Mouse (Mus musculus): Measurements from ENCODE around the gene Il24. TPM values are rescaled to one million over a fixed set of nuclear protein-coding genes. Genes with fewer than 3 reads are reported as not detected.
A peak's percentile ranks its signal among the peaks of the same experiment; 100 is the strongest.

Gene Il24
- not detected in 2 replicates for polyA plus RNA-seq (2012; rRNA removed)

- no peak for DNase-seq (ENCODE audit: extremely low spot score in 1 of 2, low spot score in 1 of 2)
Observed at GRCm38 (mm10) chr1:130887354-130887753, at the start of gene Il24. Gene Il24 (minus strand): TSS chr1:130887454.

GRCm38 (mm10) chr1:130936351-130936750, 49.1 kb upstream of the Il24 start:
- DNase-seq (ENCODE audit: extremely low spot score in 1 of 2, low spot score in 1 of 2): no peak

DNA sequence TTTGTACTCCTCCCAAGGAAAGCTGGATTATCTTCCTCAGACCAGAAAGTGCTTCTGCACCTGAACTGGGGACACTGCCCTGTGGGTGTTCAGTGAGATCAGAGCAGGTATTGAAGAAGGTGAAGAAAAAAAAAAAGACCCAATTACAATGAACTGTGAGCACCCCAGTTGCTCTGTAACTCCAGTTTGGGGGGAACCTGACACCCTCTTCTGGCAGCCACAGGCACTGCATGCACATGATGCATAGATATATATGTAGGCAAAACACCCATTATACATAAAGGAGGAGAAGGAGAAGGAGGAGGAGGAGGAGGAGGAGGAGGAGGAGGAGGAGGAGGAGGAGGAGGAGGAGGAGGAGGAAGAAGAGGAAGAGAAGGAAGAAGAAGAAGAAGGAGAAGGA, 39.2 kb upstream of the Il24 start:
- DNase-seq (ENCODE audit: extremely low spot score in 1 of 2, low spot score in 1 of 2): no peak

- no peak for DNase-seq (ENCODE audit: extremely low spot score in 1 of 2, low spot score in 1 of 2)
Observed at GRCm38 (mm10) chr1:130918323-130918980, 31.2 kb upstream of the Il24 start.

DNA sequence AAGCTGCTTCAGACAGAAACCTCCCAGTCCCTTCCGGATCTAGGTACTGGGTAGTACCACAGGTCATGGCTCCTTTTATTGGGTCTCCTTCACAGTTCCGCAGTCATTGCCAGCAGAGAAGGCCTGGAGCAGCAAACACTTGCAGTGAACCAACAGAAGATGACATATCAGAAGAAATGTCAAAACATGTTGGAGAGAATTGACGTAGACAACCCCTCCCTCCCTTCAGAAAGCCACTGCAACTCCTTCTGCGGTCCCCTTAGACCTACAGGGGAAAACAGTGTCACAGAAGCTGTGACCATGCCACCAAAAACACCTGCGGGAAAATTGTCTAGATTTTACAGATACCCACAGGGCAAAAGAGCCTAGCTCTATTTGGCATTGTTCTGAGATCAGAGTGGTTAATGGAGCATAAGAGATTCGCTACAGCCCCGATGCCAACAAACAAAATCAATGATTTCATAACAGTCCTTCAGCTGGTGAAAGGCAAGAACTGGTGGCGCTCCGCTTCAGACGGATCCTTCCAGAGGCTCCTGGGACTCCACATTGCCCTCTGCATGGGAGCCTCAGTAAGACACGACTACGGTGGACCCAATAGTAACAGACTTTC, 24.3 kb upstream of the Il24 start, which contains the start of gene Il20:
Il20 (minus strand) TSS at position 51 of the 610 bp plus-strand sequence.
- no peak for DNase-seq (ENCODE audit: extremely low spot score in 1 of 2, low spot score in 1 of 2)

GRCm38 (mm10) chr1:130902505-130902904, 15.3 kb upstream of the Il24 start:
- DNase-seq (ENCODE audit: extremely low spot score in 1 of 2, low spot score in 1 of 2): no peak

DNA sequence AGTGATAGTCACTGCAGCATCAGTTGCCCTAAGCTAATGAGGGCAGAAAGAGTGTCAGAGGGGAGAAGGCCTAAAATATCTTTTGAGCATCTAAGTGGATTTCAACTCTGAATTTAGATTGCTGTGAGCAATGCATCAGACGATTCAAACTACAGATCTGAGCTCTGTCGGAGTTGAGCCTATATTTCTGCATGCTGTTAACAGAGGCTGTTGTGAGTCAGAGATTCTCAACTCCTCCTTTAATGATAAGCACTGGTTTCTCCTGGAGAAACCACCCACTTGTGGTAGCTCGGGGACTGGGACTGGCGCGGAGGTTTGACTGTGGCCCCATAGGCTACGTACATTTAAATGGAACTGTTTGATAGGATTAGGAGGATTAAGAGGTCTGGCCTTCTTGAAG, 7.2 kb upstream of the Il24 start:
- no peak for DNase-seq (ENCODE audit: extremely low spot score in 1 of 2, low spot score in 1 of 2)

- no peak for DNase-seq (ENCODE audit: extremely low spot score in 1 of 2, low spot score in 1 of 2)
Observed at GRCm38 (mm10) chr1:130893329-130894040, 6.2 kb upstream of the Il24 start.

- no peak for DNase-seq (ENCODE audit: extremely low spot score in 1 of 2, low spot score in 1 of 2)
Observed at GRCm38 (mm10) chr1:130892446-130892845, 5.2 kb upstream of the Il24 start.

DNA sequence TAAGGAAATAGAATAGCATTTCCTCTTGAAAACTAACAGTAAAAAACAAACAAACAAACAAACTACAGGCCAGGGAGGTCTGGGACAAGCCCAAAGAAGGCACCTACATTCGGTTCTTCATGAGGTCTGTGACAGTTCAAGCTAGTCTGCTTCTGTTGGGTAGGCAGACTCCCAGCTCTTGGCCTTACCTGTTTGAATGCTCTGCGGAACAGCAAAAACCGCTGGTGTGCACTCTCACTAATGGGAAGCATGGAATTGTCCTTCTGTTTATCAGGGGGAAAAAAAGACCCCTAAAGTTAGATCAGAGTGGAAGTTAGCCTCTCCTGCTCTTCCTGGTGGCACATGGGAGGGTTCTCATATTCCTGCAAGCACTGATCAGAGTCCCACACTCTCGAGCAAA, 4.1 kb downstream of the Il24 start:
- no peak for DNase-seq (ENCODE audit: extremely low spot score in 1 of 2, low spot score in 1 of 2)

DNA sequence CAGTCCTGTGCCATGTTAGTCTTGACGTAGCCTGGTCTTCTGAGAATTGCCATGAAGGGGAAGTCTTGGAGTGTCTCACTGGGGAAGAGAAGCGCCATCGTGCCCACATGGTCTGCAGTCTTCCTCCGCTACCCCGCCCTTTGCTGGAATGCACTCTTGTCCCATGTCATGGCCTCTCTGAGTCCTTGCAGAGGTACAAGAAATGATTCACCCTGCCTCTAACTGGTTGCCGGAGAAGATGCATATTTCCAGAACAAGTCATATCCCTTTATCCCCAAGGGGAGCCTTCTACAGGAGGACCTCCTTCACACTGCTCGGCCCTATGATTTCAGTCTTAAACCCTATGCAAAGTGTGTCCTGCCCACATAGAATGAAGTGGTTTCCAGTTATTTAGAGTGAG, 7.3 kb downstream of the Il24 start:
- DNase-seq (ENCODE audit: extremely low spot score in 1 of 2, low spot score in 1 of 2): no peak

DNA sequence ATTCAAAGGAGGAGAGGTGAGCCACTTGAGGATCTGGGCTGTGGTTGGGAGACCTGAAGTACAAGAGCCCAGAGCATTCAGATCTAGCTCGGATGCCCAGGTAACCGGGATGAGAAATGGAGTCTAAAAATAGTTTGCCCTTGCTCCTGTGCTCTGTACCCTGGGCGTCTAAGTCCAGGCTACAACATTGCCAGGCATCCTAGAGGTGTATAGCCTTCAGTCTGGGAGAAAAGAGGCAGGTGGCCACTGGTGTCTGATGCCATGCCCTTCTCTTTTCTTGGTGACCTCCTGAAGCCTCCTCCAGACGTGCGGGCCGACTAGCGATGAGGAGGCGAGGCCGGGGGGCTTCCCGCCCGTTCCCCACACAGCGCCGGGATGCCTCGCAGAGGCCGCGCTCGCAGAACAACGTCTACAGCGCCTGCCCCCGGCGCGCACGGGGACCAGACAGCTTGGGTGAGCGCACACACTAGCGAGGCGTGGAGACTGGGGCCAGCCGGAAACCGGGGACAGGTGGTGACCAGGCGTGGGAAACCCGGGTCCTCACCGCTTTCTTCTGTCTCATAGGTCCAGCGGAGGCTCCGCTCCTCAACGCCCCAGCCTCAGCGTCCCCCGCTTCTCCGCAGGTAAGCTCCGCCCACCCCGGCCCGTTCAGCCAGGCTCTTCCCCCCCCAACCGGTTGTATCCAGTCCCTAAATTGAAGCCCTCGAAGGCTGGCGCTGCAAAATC, 9.2 kb downstream of the Il24 start:
- no peak for DNase-seq (ENCODE audit: extremely low spot score in 1 of 2, low spot score in 1 of 2)

GRCm38 (mm10) chr1:130876931-130877509, 10.2 kb downstream of the Il24 start:
- peak; percentile 15 to 92 for DNase-seq (ENCODE audit: extremely low spot score in 1 of 2, low spot score in 1 of 2)

DNA sequence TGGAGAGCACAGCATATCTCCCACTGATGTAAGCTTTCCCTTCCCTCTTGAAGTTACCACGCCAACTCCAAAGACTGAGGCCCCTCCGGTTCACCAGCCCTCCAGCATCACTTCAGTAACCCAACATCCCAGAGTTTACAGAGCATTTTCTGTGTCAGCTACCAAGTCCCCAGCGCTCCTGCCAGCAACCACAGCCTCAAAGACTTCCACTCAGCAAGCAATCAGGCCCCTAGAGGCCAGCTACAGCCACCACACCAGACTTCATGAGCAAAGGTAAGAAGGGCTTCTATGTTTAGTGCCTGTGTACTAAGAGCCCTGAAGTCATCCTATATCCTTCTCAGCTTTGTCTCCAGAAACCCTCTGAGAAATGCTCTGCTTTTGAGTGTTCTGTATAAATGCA, 11.3 kb downstream of the Il24 start:
- DNase-seq (ENCODE audit: extremely low spot score in 1 of 2, low spot score in 1 of 2): no peak

DNA sequence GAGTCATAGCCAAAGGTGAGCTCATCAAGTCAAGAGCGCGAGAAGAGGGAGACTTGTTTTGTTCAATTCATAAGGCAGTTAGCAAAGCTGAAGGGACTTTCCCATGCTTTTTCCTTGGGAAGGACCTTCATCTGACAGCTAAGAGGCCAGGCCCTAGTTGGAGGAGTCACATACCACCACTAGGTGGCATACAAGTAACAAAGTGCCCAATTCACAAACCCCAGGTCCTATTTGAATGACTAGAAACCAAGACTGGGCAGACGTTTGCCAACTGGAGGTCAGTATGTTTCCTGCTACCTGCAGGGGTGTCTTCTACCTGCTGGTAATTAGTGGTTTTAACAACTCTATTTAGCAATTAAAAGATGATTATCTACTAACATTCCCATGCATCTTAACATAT, 12.1 kb downstream of the Il24 start:
- DNase-seq (ENCODE audit: extremely low spot score in 1 of 2, low spot score in 1 of 2): peak; percentile 23 to 77

DNA sequence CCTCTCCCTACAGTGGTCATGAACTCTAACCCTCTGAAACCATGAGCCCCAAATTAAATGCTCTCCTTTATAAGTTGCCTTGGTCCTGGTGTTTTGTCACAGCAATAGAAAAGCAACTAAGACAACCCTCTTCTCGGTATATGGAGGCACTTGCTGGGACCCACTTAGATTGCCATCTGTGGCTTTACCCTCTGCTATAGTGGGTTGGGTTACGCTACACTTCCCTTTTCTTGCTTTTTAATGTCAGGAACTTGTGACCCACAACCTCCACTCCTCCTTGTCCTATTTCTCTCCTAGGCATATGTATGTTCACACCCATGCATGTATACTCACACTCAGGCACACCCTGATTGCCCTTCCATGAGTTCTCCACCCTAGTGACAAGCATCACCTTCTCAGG, 14.3 kb downstream of the Il24 start:
- no peak for DNase-seq (ENCODE audit: extremely low spot score in 1 of 2, low spot score in 1 of 2)

GRCm38 (mm10) chr1:130865541-130866221, 21.6 kb downstream of the Il24 start, which contains the start of gene Fcmr:
Gene Fcmr (plus strand): TSS chr1:130865669.
- no peak for DNase-seq (ENCODE audit: extremely low spot score in 1 of 2, low spot score in 1 of 2)

DNA sequence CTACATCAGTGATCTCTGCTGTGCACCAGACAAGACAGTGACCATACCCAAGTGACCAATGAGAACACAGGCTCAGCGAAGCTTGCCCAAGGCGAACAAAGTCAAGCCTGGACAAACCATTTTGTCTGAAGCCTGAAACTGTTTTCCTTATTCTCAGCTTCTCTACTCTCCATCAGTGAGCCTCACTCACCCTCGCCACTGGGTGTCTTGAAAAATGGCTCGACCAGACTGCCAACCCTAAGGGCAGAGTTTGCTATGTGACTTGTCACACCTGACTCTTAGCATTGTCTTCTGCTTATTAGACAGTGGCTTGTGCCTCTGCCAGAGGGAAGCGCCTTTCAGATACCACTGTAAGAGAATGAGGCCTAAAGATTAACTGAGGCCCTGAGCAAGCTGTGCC, 22.5 kb downstream of the Il24 start:
- no peak for DNase-seq (ENCODE audit: extremely low spot score in 1 of 2, low spot score in 1 of 2)

GRCm38 (mm10) chr1:130864238-130864637, 23.0 kb downstream of the Il24 start:
- DNase-seq (ENCODE audit: extremely low spot score in 1 of 2, low spot score in 1 of 2): no peak

GRCm38 (mm10) chr1:130857456-130857855, 29.8 kb downstream of the Il24 start:
- DNase-seq (ENCODE audit: extremely low spot score in 1 of 2, low spot score in 1 of 2): no peak
